Mouse (Mus musculus) kidney, adult 2 months (tissue): ENCODE data around the gene Lcp1.

Experiments
- CTCF ChIP-seq: fragments of 200-500 bp; conservative IDR thresholded peaks from 2 replicates; pipeline ENCODE4 v1.5.1; 2011; ENCODE audit warnings: low read depth, mild to moderate bottlenecking, control low read depth, low read length, moderate library complexity, mixed read lengths; ENCODE audit not compliant: insufficient read depth, insufficient read length
- POLR2A ChIP-seq: fragments of 200-500 bp; IDR thresholded peaks from one replicate; pipeline ENCODE4 v1.6.1; 2011; ENCODE audit warnings: low read depth, low read length, control low read depth

- no peak for TF ChIP-seq CTCF
- no peak for TF ChIP-seq POLR2A
These were observed 8.3 kb downstream of the Lcp1 start for GRCm38 (mm10) chr14:75139225-75139624.
